Mouse (Mus musculus) megakaryocyte, adult 5-6 weeks (primary cell): ENCODE results near the gene Prkn. TPM values are rescaled to one million over a fixed set of nuclear protein-coding genes. Genes with fewer than 3 reads are reported as not detected.

Source experiments
- ATAC-seq: 2 replicates; pipeline ENCODE4 v1.8.0; 2016; ENCODE audit warnings: mild to moderate bottlenecking, inconsistent platforms; ENCODE audit not compliant: poor library complexity, severe bottlenecking
- total RNA-seq, 2 experiments: library from RNA; stranded (forward) in 1 of 2; stranded (reverse) in 1 of 2; fragments of 153-499, 151-499 nt in 1 of 2; fragments of 221-1000, 200-1000 nt in 1 of 2; gene quantifications; 2 replicates each; pipeline versions ENCODE4 v1.2.3 to v1.2.4; 2015 to 2017

The Prkn gene
- total RNA-seq, 2 experiments from 2014 or later, result 0.07 TPM; not detected in 1

GRCm38 (mm10) chr17:12104690-12105089 is 1264.5 kb downstream of the Prkn start:
- ATAC-seq, result no peak

- ATAC-seq, result no peak
Measured at GRCm38 (mm10) chr17:12106255-12106654, 1266.1 kb downstream of the Prkn start.

Other genes starting within 250 kb of the Prkn start
- 0.25 TPM in 1 of 2 replicates, not detected in the other for gene Pacrg, start 73 bp upstream of the Prkn start, total RNA-seq (2015)
- gene Pacrg, start 73 bp upstream of the Prkn start, total RNA-seq (2017), result 0.20 and 0.48 TPM in 2 replicates